Mouse (Mus musculus) brain, adult 10 weeks (tissue): ENCODE data around the gene Npff. TPM values are rescaled to one million over a fixed set of nuclear protein-coding genes. Genes with fewer than 3 reads are reported as not detected.

Source experiments
- polyA plus RNA-seq: library from polyadenylated mRNA; stranded (reverse); fragments of 350-450 nt; fragmentation: Illumina TruSeq; extraction: RNeasy Lipid Tissue Mini Kit (QIAGEN cat#74804); gene quantifications from one replicate; pipeline ENCODE4 v1.2.3, GENCODE M21; 2015; ENCODE audit warnings: low read depth, low replicate concordance

Gene Npff
- polyA plus RNA-seq = 2.1 TPM

GRCm38 (mm10) chr15:102524892-102525485 is at the start of gene Npff:
TSS of gene Npff (minus strand) at chr15:102524942.

GRCm38 (mm10) chr15:102517976-102518858 is 6.5 kb downstream of the Npff start, which contains the start of gene Tarbp2:
TSS of gene Tarbp2 (plus strand) at chr15:102518192.

GRCm38 (mm10) chr15:102516728-102517404 is 7.9 kb downstream of the Npff start, which contains the start of gene Map3k12:
TSS of gene Map3k12 (minus strand) at chr15:102517064.

GRCm38 (mm10) chr15:102503447-102503846 is 21.3 kb downstream of the Npff start, which contains the start of gene Gm10337:
TSS of gene Gm10337 (plus strand) at chr15:102503722.

Other genes starting within 250 kb of the Npff start
- 38.4 TPM for gene Mfsd5, start 245.5 kb downstream of the Npff start, polyA plus RNA-seq
- gene Espl1, start 228.7 kb downstream of the Npff start, polyA plus RNA-seq = 0.37 TPM
- gene Pfdn5, start 198.8 kb downstream of the Npff start, polyA plus RNA-seq = 664 TPM
- 74.3 TPM for gene Myg1, start 193.2 kb downstream of the Npff start, polyA plus RNA-seq
- 19.5 TPM for gene Aaas, start 174.2 kb downstream of the Npff start, polyA plus RNA-seq
- 1.3 TPM for gene Sp7, start 157.8 kb downstream of the Npff start, polyA plus RNA-seq
- gene Sp1, start 118.8 kb downstream of the Npff start, polyA plus RNA-seq = 10.4 TPM
- gene Amhr2, start 79.6 kb downstream of the Npff start, polyA plus RNA-seq = 0.61 TPM
- gene Prr13, start 65.9 kb downstream of the Npff start, polyA plus RNA-seq = 73.3 TPM
- 487 TPM for gene Pcbp2, start 54.4 kb downstream of the Npff start, polyA plus RNA-seq
- gene Gm10337, start 21.2 kb downstream of the Npff start, polyA plus RNA-seq = not detected
- 72.6 TPM for gene Map3k12, start 7.9 kb downstream of the Npff start, polyA plus RNA-seq
- gene Tarbp2, start 6.8 kb downstream of the Npff start, polyA plus RNA-seq = 27.2 TPM
- not detected for gene Gm28047, start 100.1 kb upstream of the Npff start, polyA plus RNA-seq
- 28.1 TPM for gene Atf7, start 100.5 kb upstream of the Npff start, polyA plus RNA-seq
- gene Atp5g2, start 147.4 kb upstream of the Npff start, polyA plus RNA-seq = 347 TPM
- 55.8 TPM for gene Calcoco1, start 197.2 kb upstream of the Npff start, polyA plus RNA-seq